Mouse (Mus musculus) kidney, embryonic 16.5 days (tissue): ENCODE measurements around the gene Rdh13. TPM values are rescaled to one million over a fixed set of nuclear protein-coding genes. Genes with fewer than 3 reads are reported as not detected.

Experiments used
- ATAC-seq: fragments of 200-750 bp; cut with Nextera tagmentation; 2 replicates; pipeline ENCODE4 v1.8.0; 2017; ENCODE audit warnings: moderate TSS enrichment; ENCODE audit not compliant: low FRiP score, low TSS enrichment
- H3K27ac ChIP-seq: fragments of 300-500 bp; sonication (generic); 2 replicates; pipeline ENCODE4 v1.5.1; 2014; ENCODE audit warnings: low read length
- H3K27me3 ChIP-seq: fragments of 300-500 bp; sonication (generic); 2 replicates; pipeline ENCODE4 v1.6.1; 2014; ENCODE audit warnings: low read length, control low read depth, mixed read lengths; ENCODE audit not compliant: insufficient read depth
- H3K36me3 ChIP-seq: fragments of 300-500 bp; sonication (generic); 2 replicates; pipeline ENCODE4 v1.6.1; 2014; ENCODE audit warnings: low read length, control low read depth, mixed read lengths; ENCODE audit not compliant: insufficient read depth
- H3K4me1 ChIP-seq: fragments of 300-500 bp; sonication (generic); 2 replicates; pipeline ENCODE4 v1.6.1; 2014; ENCODE audit warnings: low read length, control low read depth, mixed read lengths; ENCODE audit not compliant: insufficient read depth
- H3K4me2 ChIP-seq: fragments of 300-500 bp; sonication (generic); replicated peaks from 2 replicates; pipeline ENCODE4 v1.6.1; 2014; ENCODE audit warnings: low read depth, low read length
- H3K4me3 ChIP-seq: fragments of 300-500 bp; sonication (generic); 2 replicates; pipeline ENCODE4 v1.5.1; 2014; ENCODE audit warnings: mild to moderate bottlenecking, low read length
- H3K9ac ChIP-seq: fragments of 300-500 bp; sonication (generic); replicated peaks from 2 replicates; pipeline ENCODE4 v1.6.1; 2014; ENCODE audit warnings: low read length
- H3K9me3 ChIP-seq: fragments of 300-500 bp; sonication (generic); 2 replicates; pipeline ENCODE4 v1.6.1; 2016; ENCODE audit warnings: low read length, control low read depth
- WGBS: fragments of 180-500 bp; shearing (Covaris S2); extraction: QIAGEN DNeasy Blood & Tissue Kit; methylation state at CpG from one replicate; pipeline ENCODE4 v1.1.7; 2014; 5-methylcytosine and 5-hydroxymethylcytosine counted together
- polyA plus RNA-seq: library from polyadenylated mRNA; unstranded; fragments of >200 nt; fragmentation: Nextera tagmentation; extraction: Ambion mirVana; gene quantifications from 2 replicates; pipeline ENCODE4 v1.2.1, GENCODE M21; 2015

The Rdh13 gene
- polyA plus RNA-seq = 34.4 and 34.5 TPM in 2 replicates

DNA sequence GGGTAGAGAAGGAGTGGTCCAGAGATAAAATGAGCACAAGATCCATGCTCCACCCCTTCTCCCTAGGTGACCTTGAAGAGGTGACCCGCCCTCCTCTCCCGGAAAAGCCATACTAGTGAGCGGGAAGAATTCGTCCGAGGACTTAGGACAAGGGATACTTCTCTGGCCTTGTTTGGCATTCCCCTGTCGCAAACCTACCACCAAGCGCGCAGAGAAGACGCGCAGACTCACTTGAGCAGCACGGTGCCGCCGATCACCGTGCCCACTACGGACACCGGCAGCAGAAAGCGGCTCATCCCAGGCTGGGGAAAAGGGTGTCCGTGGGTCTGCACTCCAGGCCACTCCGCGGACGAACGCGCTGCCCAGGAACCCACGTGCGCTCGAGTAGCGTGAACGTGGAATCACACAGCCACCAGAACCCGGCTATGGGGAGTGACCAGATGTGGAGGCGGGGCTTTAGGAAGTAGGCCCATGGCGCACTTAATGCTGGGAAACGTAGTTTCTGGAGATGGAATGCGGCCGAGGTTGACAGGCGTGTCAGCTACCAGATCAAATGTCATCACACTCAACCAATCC is at the start of gene Rdh13:
Rdh13 (minus strand) TSS at position 434 of the 576 bp plus-strand sequence.
- under 1% methylated on average over 35 of the region's 35 CpGs for WGBS
- peak within 1 kb of the TSS; percentile 86 for H3K27ac ChIP-seq
- peak; percentile 97 for ATAC-seq
- H3K27me3 ChIP-seq = no peaks in the 10 kb centered on the region
- peak within 1 kb of the TSS; percentile 78 for H3K9ac ChIP-seq
- peak within 1 kb of the TSS; percentile 57 for H3K4me2 ChIP-seq
- H3K4me3 ChIP-seq = peak within 1 kb of the TSS; percentile 81
- peaks cover 6% of the 10 kb centered on the region for H3K4me1 ChIP-seq
- no peaks in the 10 kb centered on the region; the same call in 1 of the 2 replicates for H3K9me3 ChIP-seq
- H3K36me3 ChIP-seq = peaks cover 37% of the 10 kb centered on the region

DNA sequence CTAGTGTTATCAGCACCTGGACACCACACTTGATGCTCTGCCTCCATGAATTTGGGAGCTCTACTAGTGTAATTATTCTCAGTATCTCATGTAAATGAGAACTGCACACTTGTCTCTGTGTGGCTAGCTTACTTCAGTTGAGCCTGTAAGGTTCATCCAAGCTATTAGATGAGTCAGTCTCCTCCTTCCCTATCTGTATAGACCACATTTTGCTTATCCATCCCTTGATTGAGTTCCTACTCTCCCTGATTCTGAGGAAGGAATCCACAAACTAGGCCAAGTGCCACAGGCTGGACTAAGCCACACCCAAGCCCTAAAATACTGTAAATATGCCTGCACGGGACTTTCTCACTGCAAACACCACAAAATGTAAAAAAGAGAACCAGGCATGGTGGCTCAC is 48.5 kb upstream of the Rdh13 start:
- 69% methylated on average over 1 of the region's 1 CpGs for WGBS
- no peaks in the 10 kb centered on the region for H3K27me3 ChIP-seq
- peaks cover 30% of the 10 kb centered on the region for H3K36me3 ChIP-seq
- H3K9me3 ChIP-seq = no peaks in the 10 kb centered on the region
- no peak overlapping the region for H3K4me3 ChIP-seq
- no peak for ATAC-seq
- H3K4me1 ChIP-seq = peaks cover 19% of the 10 kb centered on the region
- H3K27ac ChIP-seq = no peak overlapping the region
- H3K9ac ChIP-seq = no peak overlapping the region
- no peak overlapping the region for H3K4me2 ChIP-seq

DNA sequence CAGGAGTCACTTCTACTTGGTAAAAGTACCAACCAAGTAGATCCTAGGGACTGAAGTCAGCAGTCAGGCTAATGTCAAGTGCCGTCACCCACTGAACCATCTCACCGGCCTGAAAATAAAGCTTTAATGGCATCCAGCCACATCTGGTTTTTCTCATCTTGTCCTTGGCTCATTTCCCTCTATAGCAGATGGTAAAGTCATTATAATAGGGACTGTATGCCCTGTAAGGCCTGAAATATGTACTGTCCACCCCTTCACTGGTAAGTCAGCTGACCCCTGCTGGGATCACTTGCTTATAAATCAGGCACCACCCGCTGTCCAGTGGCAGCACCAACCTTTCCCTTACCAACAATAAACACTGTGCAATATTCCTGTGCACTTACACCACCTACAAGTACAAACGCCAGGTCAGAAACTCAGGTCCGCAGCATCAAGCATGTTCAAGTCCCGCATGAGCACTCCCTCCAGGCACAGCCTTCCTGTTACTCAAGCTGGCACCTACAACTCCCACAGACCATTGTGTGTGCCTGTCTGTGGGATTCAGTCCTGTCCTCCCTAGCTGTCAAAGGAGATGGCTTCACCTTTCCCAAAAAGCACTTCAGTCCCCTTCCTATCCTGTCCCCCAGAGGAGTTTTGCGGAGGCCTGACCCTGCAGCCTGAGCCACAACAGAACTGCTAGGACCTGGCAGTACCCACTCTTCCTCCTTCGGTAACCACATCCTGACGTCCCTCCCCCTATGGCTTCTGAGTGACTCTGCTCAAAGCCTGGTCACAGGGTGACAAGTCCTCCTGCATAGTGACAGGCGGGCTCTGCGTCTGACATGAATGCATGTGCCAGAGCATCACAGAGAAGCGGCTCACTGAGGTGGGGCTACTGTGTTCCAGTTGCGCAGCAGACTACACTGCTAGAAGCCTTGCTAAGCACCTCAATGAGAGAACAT is 47.1 kb upstream of the Rdh13 start:
- WGBS = 63% methylated on average over 13 of the region's 13 CpGs
- no peak overlapping the region for H3K4me2 ChIP-seq
- no peak overlapping the region for H3K4me3 ChIP-seq
- H3K9me3 ChIP-seq = no peaks in the 10 kb centered on the region
- H3K27me3 ChIP-seq = no peaks in the 10 kb centered on the region
- peaks cover 8% of the 10 kb centered on the region; the same call in 1 of the 2 replicates for H3K4me1 ChIP-seq
- no peak overlapping the region for H3K27ac ChIP-seq
- H3K36me3 ChIP-seq = peaks cover 36% of the 10 kb centered on the region
- ATAC-seq = peak; percentile 62
- no peak overlapping the region for H3K9ac ChIP-seq

DNA sequence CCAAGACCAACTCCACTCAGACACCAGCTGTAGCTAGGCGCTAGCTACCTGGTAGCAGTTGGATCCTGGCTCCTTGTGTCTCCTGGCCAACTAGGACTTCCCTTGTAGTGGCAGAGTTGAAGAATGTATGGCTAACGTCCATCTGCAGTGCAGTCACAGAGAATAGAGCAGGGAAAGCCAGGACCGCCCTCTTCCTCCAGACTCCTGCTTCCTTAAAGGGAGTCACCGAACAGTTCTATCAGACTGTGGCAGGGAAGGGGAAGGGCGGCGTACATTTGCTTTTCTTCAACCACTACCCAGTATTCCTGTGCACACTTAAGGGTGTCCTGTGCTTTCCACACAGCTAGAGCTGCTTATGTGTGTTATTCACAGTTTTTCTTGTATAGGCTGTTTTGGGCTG is 45.9 kb upstream of the Rdh13 start:
- Histone ChIP-seq H3K27me3 (no peaks in the 10 kb centered on the region), H3K36me3 (peaks cover 34% of the 10 kb centered on the region), H3K27ac (peak overlapping the region; percentile 26; the same call in 1 of the 2 replicates), H3K9me3 (no peaks in the 10 kb centered on the region), H3K9ac (no peak overlapping the region), H3K4me1 (peaks cover 8% of the 10 kb centered on the region; the same call in 1 of the 2 replicates), H3K4me2 (no peak overlapping the region), H3K4me3 (no peak overlapping the region)
- WGBS = 70% methylated on average over 6 of the region's 6 CpGs
- no peak for ATAC-seq

DNA sequence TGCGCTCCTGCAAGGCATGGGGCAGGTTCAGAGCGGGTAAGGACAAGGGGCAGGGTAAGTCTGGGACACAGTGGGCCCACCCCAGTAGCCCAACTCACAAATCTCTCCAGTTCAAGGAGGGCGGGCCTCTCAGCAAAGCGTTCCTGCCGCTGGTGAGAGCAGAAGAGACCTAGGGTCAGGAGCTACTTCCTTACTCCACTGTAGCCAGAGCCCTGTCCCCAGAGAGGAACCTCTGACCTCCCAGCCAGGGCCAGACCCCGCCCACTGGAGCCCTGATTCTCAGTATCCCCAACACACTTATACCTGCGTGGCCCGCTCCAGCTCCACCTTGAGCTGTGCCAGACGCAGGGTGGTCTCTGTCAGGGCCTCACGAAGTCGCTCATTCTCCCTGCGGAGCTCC is 36.8 kb upstream of the Rdh13 start:
- 83% methylated on average over 12 of the region's 12 CpGs for WGBS
- H3K9ac ChIP-seq = no peak overlapping the region
- H3K4me2 ChIP-seq = no peak overlapping the region
- no peak overlapping the region for H3K27ac ChIP-seq
- peaks cover 43% of the 10 kb centered on the region for H3K36me3 ChIP-seq
- H3K4me3 ChIP-seq = no peak overlapping the region
- ATAC-seq = no peak
- H3K4me1 ChIP-seq = peaks cover 23% of the 10 kb centered on the region
- no peaks in the 10 kb centered on the region for H3K27me3 ChIP-seq
- no peaks in the 10 kb centered on the region for H3K9me3 ChIP-seq

DNA sequence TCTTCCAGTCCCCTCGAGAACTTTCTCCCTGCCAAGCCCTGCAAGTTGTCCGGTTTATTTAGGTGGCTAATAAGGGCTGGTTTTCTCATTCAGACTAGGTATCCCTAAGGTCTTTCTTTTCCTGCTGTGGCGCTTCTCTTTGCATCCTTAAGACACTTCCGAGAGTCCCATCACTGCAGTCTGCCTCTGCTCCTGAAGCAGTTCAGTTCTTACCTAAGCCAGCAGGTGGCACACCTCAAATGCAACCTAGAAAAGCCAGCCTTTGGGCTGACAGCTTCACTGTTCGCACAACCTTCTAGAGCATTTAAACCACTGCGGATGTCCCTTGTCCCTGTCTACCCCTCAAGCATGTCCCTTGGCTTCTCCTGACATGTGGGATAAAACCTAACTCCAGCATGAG is 34.2 kb upstream of the Rdh13 start:
- peaks cover 24% of the 10 kb centered on the region for H3K4me1 ChIP-seq
- H3K4me3 ChIP-seq = no peak overlapping the region
- H3K36me3 ChIP-seq = peaks cover 30% of the 10 kb centered on the region
- 0 out of 2 replicates have a peak overlapping the region, but pooled peaks have one; percentile 12 for H3K9ac ChIP-seq
- ATAC-seq = no peak
- no peak overlapping the region for H3K27ac ChIP-seq
- H3K9me3 ChIP-seq = no peaks in the 10 kb centered on the region
- peaks cover 4% of the 10 kb centered on the region; the same call in 1 of the 2 replicates for H3K27me3 ChIP-seq
- no peak overlapping the region for H3K4me2 ChIP-seq
- WGBS = 25% methylated on average over 6 of the region's 6 CpGs

DNA sequence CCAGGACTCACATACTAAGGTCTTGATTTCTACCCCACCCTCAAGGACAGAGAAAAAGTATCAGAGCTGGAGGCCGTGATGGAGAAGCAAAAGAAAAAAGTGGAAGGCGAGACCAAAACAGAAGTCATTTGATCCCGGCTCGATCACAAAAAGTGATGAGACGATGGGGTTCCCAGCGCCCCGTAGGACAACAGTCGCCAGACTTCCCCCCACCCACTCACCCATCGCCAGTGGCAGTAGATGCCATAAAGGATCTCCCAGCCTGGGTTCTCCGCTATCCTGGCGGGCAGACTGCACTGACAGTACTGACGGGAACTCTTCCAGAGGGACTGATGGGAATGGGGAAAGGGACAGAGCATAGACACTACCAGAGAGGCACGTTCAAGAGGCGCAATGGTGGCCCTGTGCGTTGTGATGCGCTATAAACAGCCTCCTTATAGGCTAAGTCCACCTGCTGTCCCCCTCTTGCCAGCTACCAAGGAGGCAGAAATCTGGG is 33.4 kb upstream of the Rdh13 start:
- Histone ChIP-seq H3K9me3 (no peaks in the 10 kb centered on the region), H3K4me3 (peak overlapping the region; percentile 64), H3K27me3 (peaks cover 12% of the 10 kb centered on the region), H3K4me1 (peaks cover 24% of the 10 kb centered on the region), H3K9ac (peak overlapping the region; percentile 71), H3K36me3 (peaks cover 24% of the 10 kb centered on the region), H3K4me2 (peak overlapping the region; percentile 92), H3K27ac (peak overlapping the region; percentile 99)
- 5% methylated on average over 16 of the region's 16 CpGs for WGBS
- ATAC-seq = peak; percentile 13

DNA sequence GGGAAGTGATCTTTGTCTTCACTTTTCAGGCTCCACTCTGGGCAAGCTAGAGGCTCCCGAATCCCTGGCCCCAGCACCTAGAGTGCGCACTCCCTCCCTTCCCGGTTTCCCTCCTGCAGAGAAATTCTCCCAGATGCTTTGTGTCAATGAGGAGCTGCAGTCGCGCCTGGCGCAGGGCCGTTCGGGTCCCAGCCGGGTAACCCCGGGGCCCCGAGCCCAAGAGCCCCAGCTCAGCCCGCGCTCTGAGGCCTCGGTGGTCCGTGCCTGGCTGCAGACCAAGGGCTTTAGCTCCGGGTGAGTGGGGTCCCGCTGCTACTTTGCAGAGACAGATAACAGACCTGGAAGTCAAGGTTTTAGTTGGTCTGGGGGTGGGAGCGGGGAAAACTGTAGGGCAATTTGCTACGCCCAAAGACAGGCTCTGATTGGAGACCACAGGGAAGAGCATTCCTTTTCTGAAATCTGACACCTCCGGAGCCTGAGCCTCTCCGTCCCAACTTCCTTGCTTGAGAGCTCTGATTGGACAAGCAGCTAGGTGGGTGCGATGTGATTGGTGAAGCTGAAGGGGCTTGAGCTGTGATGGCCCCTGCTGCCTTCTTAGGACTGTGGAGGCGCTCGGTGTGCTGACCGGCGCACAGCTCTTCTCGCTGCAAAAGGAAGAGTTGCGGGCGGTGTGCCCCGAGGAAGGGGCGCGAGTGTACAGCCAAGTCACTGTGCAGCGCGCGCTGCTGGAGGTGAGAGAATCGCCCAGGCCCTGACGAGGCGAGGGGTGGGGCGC is 32.8 kb upstream of the Rdh13 start:
- peak overlapping the region; percentile 64 for H3K4me3 ChIP-seq
- H3K27ac ChIP-seq = peak overlapping the region; percentile 99
- peaks cover 18% of the 10 kb centered on the region for H3K36me3 ChIP-seq
- H3K27me3 ChIP-seq = peaks cover 17% of the 10 kb centered on the region
- H3K4me2 ChIP-seq = peak overlapping the region; percentile 92
- H3K4me1 ChIP-seq = peaks cover 24% of the 10 kb centered on the region
- ATAC-seq = peak; percentile 98
- WGBS = under 1% methylated on average over 39 of the region's 39 CpGs
- no peaks in the 10 kb centered on the region for H3K9me3 ChIP-seq
- H3K9ac ChIP-seq = peak overlapping the region; percentile 78

DNA sequence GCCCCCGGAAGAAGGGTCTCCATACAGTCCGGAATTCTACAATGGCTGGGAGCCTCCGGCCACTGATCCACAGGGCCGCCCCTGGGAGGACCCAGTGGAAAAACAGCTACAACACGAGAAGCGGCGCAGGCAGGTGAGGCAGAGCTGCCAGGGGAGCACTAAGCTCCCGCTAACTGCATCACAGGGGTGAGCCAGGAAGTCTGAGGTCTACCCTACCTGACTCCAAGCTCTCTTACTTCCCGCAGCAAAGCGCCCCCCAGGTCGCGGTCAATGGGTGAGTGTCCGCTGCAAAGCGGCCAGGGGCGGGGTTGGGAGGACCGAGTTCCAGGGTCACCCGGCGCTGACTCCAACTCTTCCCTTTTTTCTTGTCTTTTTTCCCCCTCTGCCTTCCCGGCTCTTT is 28.5 kb upstream of the Rdh13 start:
- 11% methylated on average over 19 of the region's 19 CpGs for WGBS
- H3K36me3 ChIP-seq = no peaks in the 10 kb centered on the region; the same call in 1 of the 2 replicates
- H3K27me3 ChIP-seq = peaks cover 36% of the 10 kb centered on the region
- peak overlapping the region; percentile 26; the same call in 1 of the 2 replicates for H3K4me2 ChIP-seq
- H3K27ac ChIP-seq = no peak overlapping the region
- peaks cover 14% of the 10 kb centered on the region for H3K4me1 ChIP-seq
- no peak overlapping the region for H3K4me3 ChIP-seq
- no peaks in the 10 kb centered on the region for H3K9me3 ChIP-seq
- no peak for ATAC-seq
- no peak overlapping the region for H3K9ac ChIP-seq
